Mouse (Mus musculus) liver, embryonic 14.5 days (tissue): ENCODE results near the gene Rtl5.

Experiments
- CTCF ChIP-seq: IDR thresholded peaks from 2 replicates; pipeline ENCODE4 v1.5.1; 2016; ENCODE audit warnings: antibody characterized with exemption, low read depth, control low read depth
- EP300 ChIP-seq: IDR thresholded peaks from 2 replicates; pipeline ENCODE4 v1.6.1; 2016; ENCODE audit warnings: antibody characterized with exemption, low read depth

DNA sequence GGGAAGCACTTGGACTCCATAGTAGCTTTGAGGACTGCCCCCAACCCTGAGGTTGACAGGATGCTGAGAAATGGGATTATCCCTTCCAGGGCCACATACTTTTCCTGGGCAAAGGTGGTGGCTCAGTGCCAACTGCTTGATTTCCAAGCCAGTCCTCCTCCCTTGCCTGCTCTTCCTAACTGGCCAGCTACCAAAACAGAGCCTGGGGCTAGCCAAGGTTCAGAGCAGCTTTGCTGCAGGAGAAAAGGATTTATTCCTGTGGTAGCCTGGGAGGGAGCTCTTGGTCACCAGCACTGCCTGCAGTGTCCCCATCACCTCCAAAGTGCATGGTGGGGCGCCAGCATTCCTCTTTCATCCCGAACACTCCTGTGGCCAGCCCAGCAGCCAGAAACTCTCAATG lies 33.6 kb downstream of the Rtl5 start:
- TF ChIP-seq CTCF (no peak), EP300 (no peak)
